Mouse (Mus musculus) urinary bladder, postnatal 4 days (tissue): ENCODE data around the gene Antxrl.

ENCODE experiments used
- DNase-seq, 2 experiments: peaks; one replicate each; pipeline ENCODE4 v3.0.0; 2021 to 2022; ENCODE audit warnings: low spot score in 2 of 2

Gene Antxrl

DNA sequence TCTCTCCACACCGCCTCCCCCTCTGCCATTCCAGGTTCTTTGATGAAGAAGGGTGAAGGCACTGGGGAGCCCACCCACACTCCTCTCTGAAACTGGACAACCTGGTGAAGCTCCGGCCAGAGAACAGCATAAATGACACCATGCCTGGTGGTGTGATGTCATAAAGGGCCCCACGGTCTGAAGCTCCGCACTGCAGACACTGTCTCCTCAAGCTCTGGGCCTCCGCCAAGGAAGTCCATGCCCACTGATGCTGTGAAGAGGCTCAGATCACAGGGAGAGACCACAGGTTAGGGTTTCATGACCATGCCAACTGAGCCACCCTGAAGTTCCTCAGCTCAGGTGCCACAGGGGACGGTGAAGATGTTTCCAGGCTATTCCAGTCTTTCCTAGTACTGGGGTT, at the start of gene Antxrl:
Gene Antxrl, plus strand, starts transcription at position 192 of the 400 bp plus-strand sequence.
- no peak for DNase-seq

GRCm38 (mm10) chr14:34015063-34015462, 37.4 kb upstream of the Antxrl start, which contains the start of gene Gm30083:
Gene Gm30083, minus strand, starts transcription at chr14:34015182.
- DNase-seq, result peak in 1 of 2 experiments; percentile 25

DNA sequence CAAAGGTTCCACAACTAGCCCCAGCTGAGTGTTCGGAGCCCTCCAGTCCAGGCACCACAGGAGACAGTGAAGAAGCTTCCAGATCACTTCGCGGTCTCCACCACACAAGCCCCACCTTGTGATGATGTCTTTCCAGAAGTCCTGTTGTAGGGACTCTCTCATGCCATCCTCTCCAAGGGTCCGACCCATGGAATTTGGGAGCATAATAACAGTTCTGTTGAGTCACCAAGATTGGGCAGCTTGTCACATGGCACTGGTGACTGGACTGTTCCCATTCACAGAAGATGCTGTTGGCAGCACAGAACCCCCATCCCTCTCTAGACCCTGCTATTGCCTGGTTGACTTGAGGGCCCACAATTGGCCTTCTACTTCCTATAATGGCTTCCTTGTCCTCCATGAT, 36.1 kb upstream of the Antxrl start, which contains the start of gene Gm5460:
Gene Gm5460, plus strand, starts transcription at position 378 of the 400 bp plus-strand sequence.
- DNase-seq, result peak in 1 of 2 experiments; percentile 35

DNA sequence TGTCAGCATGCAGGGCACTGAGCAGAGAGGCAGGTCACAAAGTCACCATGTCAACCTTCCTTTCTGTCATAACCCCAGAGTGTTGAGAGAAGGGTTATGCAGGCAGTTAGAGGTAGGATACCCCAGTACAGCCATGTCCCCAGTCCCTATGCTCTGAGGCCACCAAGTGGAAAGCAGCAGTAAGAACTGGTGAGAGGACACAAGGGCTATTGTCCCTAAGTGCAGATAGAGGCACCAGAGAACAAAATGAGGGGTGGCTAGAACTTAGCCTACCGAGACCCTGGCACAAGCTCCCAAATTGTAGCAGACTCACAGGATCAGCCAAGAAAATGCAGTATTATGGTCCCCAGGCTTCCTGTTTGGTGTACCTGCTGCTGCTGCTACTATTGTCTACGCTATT, 35.6 kb upstream of the Antxrl start:
- DNase-seq, result peak in 1 of 2 experiments; percentile 44

DNA sequence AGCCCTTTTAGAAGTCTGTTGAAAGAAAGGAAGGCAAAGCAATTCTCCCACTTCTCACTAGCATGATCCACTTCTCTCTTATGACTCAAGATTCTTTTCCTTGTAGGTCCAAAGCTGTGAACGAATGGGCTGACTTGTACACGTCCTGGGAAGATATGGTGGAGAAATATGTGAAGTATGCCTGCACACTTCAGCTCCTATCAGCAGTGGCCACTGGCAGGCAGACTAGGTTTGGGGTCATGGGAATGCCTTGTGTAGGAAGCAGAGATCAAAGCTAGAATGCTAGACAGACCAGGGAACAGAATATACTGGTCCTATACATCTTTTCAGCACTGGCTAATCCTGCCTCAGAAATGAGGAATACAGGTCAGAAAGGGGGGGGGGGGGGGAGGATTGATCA, 25.8 kb upstream of the Antxrl start:
- DNase-seq, result no peak

DNA sequence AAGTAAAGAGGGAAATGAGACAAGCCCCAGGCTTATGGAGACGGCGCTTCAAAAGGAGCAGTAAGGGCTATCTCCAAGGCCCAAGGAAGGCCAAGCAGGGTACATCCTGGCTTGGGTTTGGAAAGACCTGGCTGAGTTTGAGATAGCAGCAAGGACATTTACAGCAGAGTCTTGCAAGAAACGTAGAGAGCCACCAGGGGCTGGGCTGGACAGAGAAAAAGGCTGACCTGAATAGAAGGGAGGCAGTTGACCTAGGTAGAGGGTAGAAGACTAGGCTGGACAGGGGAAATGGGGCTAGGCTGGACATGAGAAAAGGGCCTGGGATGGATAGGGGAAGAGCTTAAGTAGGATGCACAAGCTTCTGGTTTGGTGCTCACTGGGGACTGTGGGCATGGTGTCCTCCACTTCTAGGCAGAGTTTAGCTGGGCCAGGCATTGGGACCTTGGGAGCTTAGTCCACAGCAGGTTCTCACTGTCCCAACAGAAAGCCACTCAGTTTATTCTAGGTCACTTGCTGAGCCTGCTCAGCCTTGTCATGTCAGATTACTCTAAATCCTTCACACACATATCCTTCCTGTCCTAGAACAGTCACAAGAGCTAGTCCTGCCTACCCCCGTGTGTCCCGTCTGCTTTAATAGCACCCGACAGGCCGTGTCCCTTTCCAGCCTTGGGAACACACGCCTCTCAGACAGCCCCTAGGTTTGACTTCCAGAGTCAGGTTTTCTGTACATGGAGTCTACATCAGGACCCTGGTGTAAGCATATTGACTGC, 18.5 kb upstream of the Antxrl start:
- DNase-seq, result no peak

DNA sequence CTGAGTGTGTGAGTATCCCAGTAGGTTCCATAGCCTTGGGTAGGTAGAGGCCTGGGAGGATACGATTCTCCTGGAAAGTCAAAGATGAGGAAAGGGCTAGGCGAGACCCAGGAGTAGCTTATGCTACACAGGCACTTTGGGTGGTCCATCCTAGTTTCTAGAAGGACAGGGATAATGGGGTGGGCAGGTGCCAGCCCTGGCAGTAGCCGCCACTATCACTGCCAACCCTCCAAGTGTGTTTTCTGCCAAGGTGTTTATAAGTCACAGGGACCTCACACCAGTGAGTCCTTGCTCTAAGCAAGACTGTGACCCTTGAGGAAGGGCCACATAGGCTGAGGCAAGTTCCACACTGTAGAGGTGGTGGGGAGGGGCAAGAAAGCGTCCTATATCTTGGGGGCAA, 11.3 kb upstream of the Antxrl start:
- no peak for DNase-seq

DNA sequence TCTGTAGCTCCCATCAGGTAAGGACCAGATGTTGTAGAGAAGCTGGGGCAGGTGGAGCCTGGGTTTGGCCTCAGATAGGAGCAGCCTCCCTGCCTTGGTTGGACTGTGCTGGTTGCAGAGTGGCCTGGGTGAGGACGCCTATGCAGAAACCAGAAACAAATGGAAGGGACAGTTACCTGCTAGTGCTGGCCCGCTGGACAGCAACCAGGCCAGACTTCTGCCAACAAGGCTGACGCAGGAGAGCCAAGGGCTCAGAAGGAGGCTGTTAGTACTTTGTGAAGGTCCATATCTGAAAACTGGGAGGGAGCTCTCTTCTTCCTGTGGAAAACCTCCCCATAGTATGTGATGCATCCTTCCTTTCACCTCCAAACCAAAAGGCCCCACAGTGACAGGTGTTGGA, 9.2 kb upstream of the Antxrl start:
- no peak for DNase-seq

DNA sequence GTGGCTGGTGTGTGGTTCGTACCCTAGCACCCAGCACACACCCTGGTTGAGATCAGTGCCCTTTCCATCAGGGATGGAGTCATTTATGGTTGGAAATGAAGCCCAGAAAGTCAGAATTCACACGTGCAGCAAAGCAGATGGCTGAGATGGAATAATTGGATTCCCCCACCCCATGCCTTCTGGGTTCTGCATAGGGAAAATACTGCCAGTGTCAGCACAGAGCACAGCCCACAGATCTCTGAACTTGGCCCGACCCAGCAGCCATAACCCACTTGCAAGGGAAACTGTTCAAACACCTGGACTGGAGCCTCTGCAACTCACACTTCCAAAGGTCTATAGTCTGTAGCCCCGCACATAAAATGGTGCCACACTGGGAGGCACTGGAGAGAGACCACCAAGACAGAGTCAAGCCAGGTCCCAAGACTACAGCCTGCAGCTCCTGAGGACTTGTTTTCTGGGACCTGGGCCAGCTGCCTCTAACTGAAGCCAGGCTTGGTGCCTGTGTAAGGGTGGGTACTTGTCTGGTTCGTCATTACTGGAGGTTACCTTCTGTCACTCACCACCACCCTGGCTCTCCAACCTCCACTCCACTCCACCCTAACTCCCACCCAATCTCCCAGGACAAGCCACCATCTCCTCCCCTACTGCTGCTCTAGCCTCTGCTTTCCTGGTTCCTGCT, 2.3 kb upstream of the Antxrl start:
- no peak for DNase-seq

DNA sequence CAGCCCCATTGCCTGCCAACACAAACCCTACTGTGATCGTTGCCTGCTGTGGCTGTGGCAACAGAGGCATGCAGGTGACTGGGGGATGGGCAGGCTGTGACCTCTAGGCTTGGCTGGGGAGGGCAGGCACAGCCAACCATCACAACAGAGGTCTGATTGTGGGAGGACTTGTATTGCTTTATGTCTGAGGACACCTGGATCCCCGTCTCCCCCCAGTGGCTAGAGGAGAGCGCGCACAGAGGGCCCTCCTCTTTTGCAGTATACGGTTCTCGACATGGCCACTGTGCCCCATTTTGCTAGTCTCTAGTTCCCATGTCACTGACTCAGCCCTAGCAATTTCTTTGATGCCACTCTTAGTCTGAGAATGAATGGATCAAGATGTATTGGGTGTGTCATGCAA, 19.2 kb downstream of the Antxrl start:
- DNase-seq, result no peak

DNA sequence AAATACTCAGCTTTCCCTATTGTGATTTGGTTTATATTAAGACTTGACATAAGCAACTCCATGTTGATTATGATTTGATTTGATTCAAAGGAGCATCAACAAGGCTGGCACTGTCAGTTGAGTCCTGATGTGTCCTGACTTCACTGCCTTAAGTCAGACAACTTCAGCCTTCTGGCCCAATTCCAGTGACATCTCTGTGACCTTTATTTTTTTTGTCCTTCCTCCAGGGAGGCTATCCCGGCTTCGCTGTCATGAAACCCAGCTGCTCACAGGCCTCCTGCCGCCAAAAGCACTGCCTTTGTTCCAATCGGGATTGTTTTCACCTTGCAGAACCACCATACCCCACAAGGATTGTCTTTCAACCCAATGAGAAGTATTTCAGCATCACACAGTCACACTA, 22.8 kb downstream of the Antxrl start:
- no peak for DNase-seq

DNA sequence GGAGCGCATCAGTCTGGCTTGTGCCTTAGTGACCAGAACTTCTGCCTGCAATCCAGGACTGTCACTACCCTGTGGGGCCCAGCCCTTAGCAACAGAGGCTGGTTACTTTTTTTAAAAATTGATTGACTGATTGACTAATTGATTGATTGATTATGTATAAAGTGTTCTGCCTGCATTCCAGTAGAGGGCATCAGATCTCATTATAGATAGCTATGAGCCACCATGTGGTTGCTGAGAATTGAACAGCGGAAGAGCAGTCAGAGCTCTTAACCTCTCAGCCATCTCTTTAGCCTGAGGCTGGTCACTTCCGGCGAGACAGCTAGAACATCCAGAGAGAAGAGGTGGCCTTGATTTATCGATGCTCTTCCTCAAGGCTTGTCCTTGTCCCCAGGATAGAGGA, 24.7 kb downstream of the Antxrl start:
- DNase-seq, result no peak

DNA sequence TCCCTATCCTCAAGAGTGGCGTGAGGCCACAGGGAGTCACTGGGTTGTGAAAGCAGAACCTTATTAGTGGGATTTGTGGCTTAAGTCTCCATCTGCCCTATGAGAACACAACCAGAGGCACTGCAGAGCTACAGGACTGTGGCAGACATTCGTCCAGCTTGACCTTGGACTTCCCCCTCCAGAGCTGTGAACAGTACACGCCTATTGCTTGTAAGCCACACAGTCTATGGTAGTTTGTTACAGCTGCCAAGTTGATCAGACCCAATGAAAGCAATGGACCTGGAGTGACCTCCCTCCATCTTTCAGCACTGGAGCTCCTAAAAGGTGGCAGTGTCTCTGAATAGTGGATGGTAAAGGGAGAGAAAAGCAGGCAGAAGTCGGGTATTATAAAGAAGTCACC, 25.8 kb downstream of the Antxrl start:
- DNase-seq, result no peak

DNA sequence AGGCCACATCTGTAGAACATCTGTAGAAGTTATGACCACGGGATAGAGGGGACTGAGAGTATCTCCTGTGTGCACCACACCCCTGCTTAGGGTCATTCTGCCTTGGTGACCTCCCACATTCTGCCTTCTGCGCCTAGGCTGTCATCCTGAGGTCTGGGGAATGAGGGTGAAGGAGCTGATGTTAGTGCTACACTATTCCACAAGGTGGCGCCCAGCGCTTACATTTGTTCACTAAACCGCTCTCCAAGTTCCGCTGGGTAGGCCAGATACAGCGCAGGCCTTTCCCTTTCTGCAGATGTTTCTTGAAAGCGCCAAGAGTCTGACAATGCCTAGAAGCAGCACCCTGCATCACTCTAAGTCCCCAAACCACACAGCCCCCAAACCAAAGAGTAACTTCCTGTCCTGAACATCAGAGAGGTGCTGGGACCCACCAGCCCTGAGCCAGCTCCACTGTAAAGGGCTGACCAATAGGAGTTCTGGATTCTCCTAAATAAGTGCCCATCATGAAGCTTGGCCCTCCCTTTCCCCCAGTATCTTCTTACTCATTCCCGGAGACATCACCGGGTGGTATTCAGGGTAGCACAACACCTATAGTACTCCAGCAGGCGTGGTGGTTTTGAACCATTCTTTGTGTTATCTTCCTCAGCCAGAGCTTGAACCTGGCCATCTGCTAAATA, 28.0 kb downstream of the Antxrl start:
- DNase-seq, result peak; percentile 47 to 76

GRCm38 (mm10) chr14:34085731-34086130, 33.2 kb downstream of the Antxrl start, which contains the start of gene Anxa8:
Gene Anxa8, plus strand, starts transcription at chr14:34085981.
- peak in 1 of 2 experiments; percentile 56 for DNase-seq

DNA sequence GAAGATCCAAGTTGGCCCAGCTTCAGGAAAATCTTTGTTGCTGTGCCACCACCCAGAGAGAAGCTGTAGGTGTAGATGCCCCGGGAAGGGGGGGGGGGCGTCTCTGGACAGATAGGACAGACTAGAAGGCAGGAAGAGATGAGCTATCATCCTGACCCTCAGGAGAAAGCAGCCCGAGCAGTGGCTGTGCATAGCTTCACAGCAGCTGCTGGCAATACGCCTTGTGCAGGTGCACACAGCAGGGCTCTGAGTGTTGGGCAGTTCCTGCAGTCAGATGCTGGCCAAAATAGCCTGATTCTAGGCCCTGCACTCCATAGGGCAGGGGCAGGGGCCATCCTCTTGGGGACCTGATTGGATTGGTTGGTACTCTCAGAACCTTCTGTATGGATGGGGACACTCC, 34.3 kb downstream of the Antxrl start:
- DNase-seq, result no peak

GRCm38 (mm10) chr14:34087856-34088398, 35.4 kb downstream of the Antxrl start:
- DNase-seq, result no peak

DNA sequence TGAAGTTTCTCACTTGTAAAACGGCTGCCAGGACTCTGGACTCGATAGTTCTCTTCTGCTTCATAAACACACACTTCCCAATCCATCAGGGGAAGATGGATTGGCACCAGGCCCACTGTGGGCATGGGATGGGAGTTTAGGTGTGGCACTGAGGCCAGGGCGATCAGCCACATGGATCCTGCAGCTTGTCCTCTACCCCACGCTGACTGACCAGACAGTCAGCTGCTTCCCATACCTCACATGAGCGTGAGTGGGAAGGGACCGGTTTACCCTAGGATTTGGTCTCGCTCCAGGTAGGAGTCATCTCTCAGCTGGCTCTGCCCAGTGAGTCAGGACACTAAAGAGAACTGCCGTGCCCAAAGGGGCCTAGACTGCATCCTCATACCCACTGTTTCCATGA, 37.3 kb downstream of the Antxrl start:
- DNase-seq, result no peak

DNA sequence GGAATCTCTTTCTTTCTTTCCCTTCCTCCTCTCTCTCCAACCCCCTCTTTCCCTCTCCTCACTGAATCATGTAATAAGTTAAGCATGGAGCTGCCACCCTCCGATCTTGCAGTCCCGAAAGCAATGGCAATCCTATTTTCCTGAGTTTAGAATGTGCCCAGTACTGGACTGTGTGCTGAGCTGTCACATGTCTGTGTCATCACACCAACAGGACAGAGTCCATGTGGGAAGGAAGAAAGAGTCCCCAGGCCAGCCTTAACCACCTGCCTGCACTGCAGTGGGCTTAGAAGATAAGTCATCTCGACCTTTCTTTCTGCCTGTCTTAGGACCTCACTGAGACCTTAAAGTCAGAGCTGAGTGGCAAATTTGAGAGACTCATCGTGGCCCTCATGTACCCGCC, 39.0 kb downstream of the Antxrl start:
- no peak for DNase-seq

- DNase-seq, result no peak
Measured at GRCm38 (mm10) chr14:34092856-34093255, 40.3 kb downstream of the Antxrl start.

GRCm38 (mm10) chr14:34096161-34096560, 43.7 kb downstream of the Antxrl start:
- no peak for DNase-seq

GRCm38 (mm10) chr14:34102601-34103000, 50.1 kb downstream of the Antxrl start, which contains the start of gene A630023A22Rik:
Gene A630023A22Rik, minus strand, starts transcription at chr14:34102754.
- no peak for DNase-seq
